Mouse (Mus musculus): ENCODE results near the gene Rab11fip5. TPM values are rescaled to one million over a fixed set of nuclear protein-coding genes. Genes with fewer than 3 reads are reported as not detected.

Rab11fip5 gene
- polyA plus RNA-seq, 1 experiment from 2014 or later: 15.7 TPM

- ATAC-seq (ENCODE audit: low read depth) (peak; percentile 83), DNase-seq (ENCODE audit: low spot score) (peak; percentile 90)
- Histone ChIP-seq H3K9ac (ENCODE audit: low read depth, low read length) (no peak overlapping the region; the same call in 1 of the 2 replicates), H3K9me3 (ENCODE audit: control insufficient read depth, low read length) (no peaks in the 10 kb centered on the region), H3K27ac (replicated peaks; ENCODE audit: low read depth, low read length) (no peak overlapping the region), H3K4me3 (ENCODE audit: low read depth, low read length) (no peak overlapping the region), H3K4me1 (ENCODE audit: control insufficient read depth, insufficient read depth, low read length) (no peaks in the 10 kb centered on the region), H3K36me3 (ENCODE audit: control insufficient read depth, insufficient read depth, low read length) (no peaks in the 10 kb centered on the region), H3K4me2 (ENCODE audit: low read depth, low read length) (peak overlapping the region; percentile 44), H3K27me3 (replicated peaks; ENCODE audit: control insufficient read depth, insufficient read depth, low read length) (no peaks in the 10 kb centered on the region)
- WGBS: 27% methylated on average over 10 of the region's 10 CpGs
Observed at GRCm38 (mm10) chr6:85380201-85380900, 5.9 kb upstream of the Rab11fip5 start.

DNA sequence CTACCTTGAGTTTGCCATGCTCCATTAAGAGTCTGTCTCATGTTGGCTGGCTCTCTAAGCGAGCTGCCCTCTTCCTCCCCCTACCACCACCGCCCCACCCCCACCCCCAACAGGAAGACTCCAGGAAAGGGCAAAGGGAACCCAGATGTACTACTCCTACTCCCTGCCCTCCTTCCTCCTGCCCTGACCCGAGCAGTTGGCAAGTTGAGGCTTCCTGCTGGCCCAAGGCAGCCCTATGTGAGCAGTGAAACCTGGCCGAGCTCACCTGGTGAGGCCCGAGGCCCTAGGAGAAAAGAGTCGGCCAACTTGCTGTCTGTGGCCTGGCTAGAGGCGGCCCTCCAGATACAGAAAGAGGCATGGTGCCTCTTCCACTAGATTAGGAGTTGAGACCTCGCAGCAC lies 4.2 kb upstream of the Rab11fip5 start:
- ATAC-seq (ENCODE audit: low read depth): no peak
- Histone ChIP-seq H3K36me3 (ENCODE audit: control insufficient read depth, insufficient read depth, low read length) (no peaks in the 10 kb centered on the region), H3K4me2 (ENCODE audit: low read depth, low read length) (no peak overlapping the region), H3K27ac (replicated peaks; ENCODE audit: low read depth, low read length) (no peak overlapping the region), H3K9ac (ENCODE audit: low read depth, low read length) (no peak overlapping the region), H3K27me3 (replicated peaks; ENCODE audit: control insufficient read depth, insufficient read depth, low read length) (no peaks in the 10 kb centered on the region), H3K4me3 (ENCODE audit: low read depth, low read length) (no peak overlapping the region), H3K4me1 (ENCODE audit: control insufficient read depth, insufficient read depth, low read length) (peaks cover under 1% of the 10 kb centered on the region), H3K9me3 (ENCODE audit: control insufficient read depth, low read length) (no peaks in the 10 kb centered on the region)
- DNase-seq (ENCODE audit: low spot score): no peak
- WGBS: 58% methylated on average over 8 of the region's 8 CpGs

GRCm38 (mm10) chr6:85377876-85378275 lies 3.4 kb upstream of the Rab11fip5 start:
- WGBS: 39% methylated on average over 5 of the region's 5 CpGs
- Histone ChIP-seq H3K4me2 (ENCODE audit: low read depth, low read length) (no peak overlapping the region), H3K27ac (replicated peaks; ENCODE audit: low read depth, low read length) (no peak overlapping the region), H3K4me3 (ENCODE audit: low read depth, low read length) (no peak overlapping the region), H3K27me3 (replicated peaks; ENCODE audit: control insufficient read depth, insufficient read depth, low read length) (no peaks in the 10 kb centered on the region), H3K4me1 (ENCODE audit: control insufficient read depth, insufficient read depth, low read length) (peaks cover 8% of the 10 kb centered on the region), H3K9ac (ENCODE audit: low read depth, low read length) (no peak overlapping the region), H3K9me3 (ENCODE audit: control insufficient read depth, low read length) (no peaks in the 10 kb centered on the region), H3K36me3 (ENCODE audit: control insufficient read depth, insufficient read depth, low read length) (no peaks in the 10 kb centered on the region)
- no peak for ATAC-seq (ENCODE audit: low read depth)
- no peak for DNase-seq (ENCODE audit: low spot score)

GRCm38 (mm10) chr6:85377066-85377734 lies 2.8 kb upstream of the Rab11fip5 start:
- Histone ChIP-seq H3K27me3 (replicated peaks; ENCODE audit: control insufficient read depth, insufficient read depth, low read length) (no peaks in the 10 kb centered on the region), H3K36me3 (ENCODE audit: control insufficient read depth, insufficient read depth, low read length) (no peaks in the 10 kb centered on the region), H3K27ac (replicated peaks; ENCODE audit: low read depth, low read length) (no peak overlapping the region), H3K4me3 (ENCODE audit: low read depth, low read length) (no peak overlapping the region), H3K4me2 (ENCODE audit: low read depth, low read length) (no peak overlapping the region), H3K4me1 (ENCODE audit: control insufficient read depth, insufficient read depth, low read length) (peaks cover 14% of the 10 kb centered on the region), H3K9ac (ENCODE audit: low read depth, low read length) (no peak overlapping the region), H3K9me3 (ENCODE audit: control insufficient read depth, low read length) (no peaks in the 10 kb centered on the region)
- no peak for DNase-seq (ENCODE audit: low spot score)
- WGBS: 56% methylated on average over 4 of the region's 4 CpGs
- ATAC-seq (ENCODE audit: low read depth): no peak

- Histone ChIP-seq H3K4me3 (ENCODE audit: low read depth, low read length) (peak overlapping the region; percentile 84), H3K4me1 (ENCODE audit: control insufficient read depth, insufficient read depth, low read length) (peaks cover 19% of the 10 kb centered on the region), H3K4me2 (ENCODE audit: low read depth, low read length) (peak overlapping the region; percentile 79), H3K9ac (ENCODE audit: low read depth, low read length) (peak overlapping the region; percentile 47; the same call in 1 of the 2 replicates), H3K9me3 (ENCODE audit: control insufficient read depth, low read length) (no peaks in the 10 kb centered on the region), H3K27me3 (replicated peaks; ENCODE audit: control insufficient read depth, insufficient read depth, low read length) (no peaks in the 10 kb centered on the region), H3K27ac (replicated peaks; ENCODE audit: low read depth, low read length) (no peak overlapping the region), H3K36me3 (ENCODE audit: control insufficient read depth, insufficient read depth, low read length) (no peaks in the 10 kb centered on the region)
- ATAC-seq (ENCODE audit: low read depth) (peak; percentile 97), DNase-seq (ENCODE audit: low spot score) (peak; percentile 99)
- WGBS: 2% methylated on average over 15 of the region's 19 CpGs
Observed at GRCm38 (mm10) chr6:85374734-85375114, 290 bp upstream of the Rab11fip5 start.

DNA sequence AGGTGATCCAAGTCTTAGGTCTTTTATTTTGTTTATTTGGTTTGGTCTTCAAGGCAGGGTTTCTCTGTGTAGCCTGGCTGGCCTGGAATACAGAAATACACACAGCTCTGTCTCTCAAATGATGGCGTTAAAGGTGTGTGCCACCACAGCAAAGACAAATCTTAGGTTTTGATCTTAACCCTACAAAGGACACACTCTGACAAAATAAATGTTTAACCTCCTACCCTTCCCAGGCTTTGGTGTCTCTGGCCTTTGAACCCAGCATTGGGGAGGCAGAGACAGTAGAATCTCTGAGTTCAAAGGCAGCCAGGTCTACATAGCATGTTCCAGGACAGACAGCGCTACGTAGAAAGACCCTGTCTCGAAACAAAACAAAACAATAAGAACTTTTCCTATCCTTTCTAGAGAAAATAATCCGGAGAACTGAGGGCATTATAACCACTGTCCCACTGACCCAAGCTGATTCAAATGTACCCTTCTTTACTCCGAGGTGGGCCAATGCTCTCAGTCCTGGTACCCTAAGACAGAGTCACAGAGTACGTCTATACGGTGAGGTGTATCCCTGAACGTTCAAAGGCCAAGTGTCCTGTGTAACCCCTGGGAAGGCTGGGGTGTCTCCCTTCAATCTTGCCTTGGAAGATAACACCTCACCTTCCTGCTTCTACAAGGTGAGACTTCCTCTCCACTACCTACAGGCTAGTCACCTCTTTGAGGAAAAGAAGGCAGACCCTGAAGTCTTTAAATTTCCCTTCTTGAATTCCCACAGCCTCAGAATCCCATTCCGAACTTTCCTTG lies 1.2 kb downstream of the Rab11fip5 start:
- Histone ChIP-seq H3K27me3 (replicated peaks; ENCODE audit: control insufficient read depth, insufficient read depth, low read length) (no peaks in the 10 kb centered on the region), H3K4me3 (ENCODE audit: low read depth, low read length) (peak overlapping the region; percentile 84), H3K9me3 (ENCODE audit: control insufficient read depth, low read length) (no peaks in the 10 kb centered on the region), H3K4me2 (ENCODE audit: low read depth, low read length) (peak overlapping the region; percentile 79), H3K4me1 (ENCODE audit: control insufficient read depth, insufficient read depth, low read length) (peaks cover 32% of the 10 kb centered on the region), H3K9ac (ENCODE audit: low read depth, low read length) (peak overlapping the region; percentile 88), H3K27ac (replicated peaks; ENCODE audit: low read depth, low read length) (no peak overlapping the region), H3K36me3 (ENCODE audit: control insufficient read depth, insufficient read depth, low read length) (no peaks in the 10 kb centered on the region)
- ATAC-seq (ENCODE audit: low read depth) (no peak), DNase-seq (ENCODE audit: low spot score) (no peak)
- WGBS: 82% methylated on average over 10 of the region's 10 CpGs

DNA sequence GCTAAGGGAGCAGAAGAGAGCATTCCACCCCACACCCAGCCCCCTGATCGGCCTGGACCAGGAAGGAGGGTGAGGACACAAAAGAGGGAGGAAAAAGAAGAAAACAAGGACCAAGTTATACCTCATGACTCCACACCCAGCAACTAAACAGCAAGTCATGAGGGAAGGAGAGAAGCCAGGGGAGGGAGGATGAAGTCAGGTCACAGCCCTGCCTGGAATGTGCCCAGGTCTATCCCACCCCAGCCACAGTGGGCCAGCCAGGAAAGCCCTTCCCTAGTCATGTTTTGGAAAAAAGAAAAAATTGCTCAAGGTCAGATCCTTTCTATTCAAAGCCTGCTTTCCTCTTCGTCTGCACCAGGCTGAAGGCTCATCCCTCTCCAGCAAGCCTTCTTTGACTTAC lies 1.9 kb downstream of the Rab11fip5 start:
- no peaks in the 10 kb centered on the region for H3K36me3 ChIP-seq (ENCODE audit: control insufficient read depth, insufficient read depth, low read length)
- DNase-seq (ENCODE audit: low spot score) (no peak), ATAC-seq (ENCODE audit: low read depth) (no peak)
- no peak overlapping the region for H3K27ac ChIP-seq (replicated peaks; ENCODE audit: low read depth, low read length)
- peaks cover 32% of the 10 kb centered on the region for H3K4me1 ChIP-seq (ENCODE audit: control insufficient read depth, insufficient read depth, low read length)
- H3K27me3 ChIP-seq (replicated peaks; ENCODE audit: control insufficient read depth, insufficient read depth, low read length): no peaks in the 10 kb centered on the region
- no peaks in the 10 kb centered on the region for H3K9me3 ChIP-seq (ENCODE audit: control insufficient read depth, low read length)
- H3K4me2 ChIP-seq (ENCODE audit: low read depth, low read length): peak overlapping the region; percentile 79
- 71% methylated on average over 2 of the region's 2 CpGs for WGBS
- 0 out of 2 replicates have a peak overlapping the region, but pooled peaks have one; percentile 84 for H3K4me3 ChIP-seq (ENCODE audit: low read depth, low read length)
- H3K9ac ChIP-seq (ENCODE audit: low read depth, low read length): peak overlapping the region; percentile 35; the same call in 1 of the 2 replicates

GRCm38 (mm10) chr6:85371859-85372405 lies 2.5 kb downstream of the Rab11fip5 start:
- DNase-seq (ENCODE audit: low spot score) (no peak), ATAC-seq (ENCODE audit: low read depth) (no peak)
- 0 out of 2 replicates have a peak overlapping the region, but pooled peaks have one; percentile 35 for H3K9ac ChIP-seq (ENCODE audit: low read depth, low read length)
- no peak overlapping the region for H3K4me3 ChIP-seq (ENCODE audit: low read depth, low read length)
- peak overlapping the region; percentile 79 for H3K4me2 ChIP-seq (ENCODE audit: low read depth, low read length)
- peaks cover 35% of the 10 kb centered on the region for H3K4me1 ChIP-seq (ENCODE audit: control insufficient read depth, insufficient read depth, low read length)
- 64% methylated on average over 6 of the region's 6 CpGs for WGBS
- H3K9me3 ChIP-seq (ENCODE audit: control insufficient read depth, low read length): no peaks in the 10 kb centered on the region
- no peaks in the 10 kb centered on the region for H3K27me3 ChIP-seq (replicated peaks; ENCODE audit: control insufficient read depth, insufficient read depth, low read length)
- H3K27ac ChIP-seq (replicated peaks; ENCODE audit: low read depth, low read length): no peak overlapping the region
- H3K36me3 ChIP-seq (ENCODE audit: control insufficient read depth, insufficient read depth, low read length): no peaks in the 10 kb centered on the region
